Mouse (Mus musculus): Measurements from ENCODE around the gene Kcnk2.

GRCm38 (mm10) chr1:189227479-189227878, 174.6 kb downstream of the Kcnk2 start:
- TF ChIP-seq POLR2A (IDR thresholded peaks at IDR 0.05; ENCODE audit: control insufficient read depth, low read depth, low read length) (no peak), CTCF (IDR thresholded peaks at IDR 0.05; ENCODE audit: control insufficient read depth, insufficient read depth, insufficient replicate concordance, low read depth, low read length) (no peak)
